Mouse (Mus musculus): ENCODE data around the gene Xpo6.

DNA sequence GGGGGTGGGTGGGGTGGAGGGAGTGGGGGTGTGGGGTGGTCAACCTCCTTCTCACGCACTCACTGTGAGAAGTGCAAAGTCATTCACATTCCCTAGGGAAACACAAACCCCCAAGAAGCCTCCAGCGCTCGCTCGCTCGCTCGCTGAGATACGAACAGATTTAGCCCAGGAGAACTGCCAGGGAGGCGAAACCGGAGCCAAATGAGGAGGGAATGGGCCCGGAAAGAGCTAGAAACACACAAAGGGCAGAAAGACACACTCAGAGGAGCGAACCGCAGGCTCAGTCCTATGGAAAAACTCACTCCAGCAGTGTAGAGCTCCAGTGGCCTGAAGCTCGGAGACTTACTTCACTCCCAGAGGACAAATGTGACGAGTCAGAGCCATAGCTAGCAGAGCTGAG lies 133.5 kb downstream of the Xpo6 start:
- TF ChIP-seq EP300 (IDR thresholded peaks at IDR 0.05) (no peak), CTCF (IDR thresholded peaks at IDR 0.05) (no peak)

Measured in lung, postnatal 0 days (tissue).